Mouse (Mus musculus) CH12.LX (cell line): ENCODE measurements around the gene Msmp.

Experiments used
- CTCF ChIP-seq, 2 experiments: IDR thresholded peaks in 1 of 2; conservative IDR thresholded peaks in 1 of 2; 2 replicates each; pipeline ENCODE4 v1.5.1; 2011 to 2012; ENCODE audit warnings: low read depth in 2 of 2, low read length in 2 of 2, improper control_type of control experiment in 1 of 2, inconsistent platforms in 1 of 2, mild to moderate bottlenecking in 1 of 2, moderate library complexity in 1 of 2
- EP300 ChIP-seq: IDR thresholded peaks from 2 replicates; pipeline ENCODE4 v1.6.1; 2011; ENCODE audit warnings: low read length, improper control_type of control experiment
- MAZ ChIP-seq: IDR thresholded peaks from 2 replicates; pipeline ENCODE4 v1.6.1; 2012; ENCODE audit warnings: low read depth, mild to moderate bottlenecking, inconsistent platforms, low read length, improper control_type of control experiment, moderate library complexity
- USF2 ChIP-seq: conservative IDR thresholded peaks from 2 replicates; pipeline ENCODE4 v1.6.1; 2011; ENCODE audit warnings: low read depth, low read length, improper control_type of control experiment

GRCm38 (mm10) chr4:43600195-43600934, 16.1 kb upstream of the Msmp start:
- TF ChIP-seq MAZ (no peak), EP300 (no peak), CTCF (conservative IDR thresholded peaks at IDR 0.05 in 1 of 2, IDR thresholded peaks at IDR 0.05 in 1 of 2; ENCODE audit: low read depth in 2 of 2, low read length in 2 of 2) (no peak), USF2 (no peak)
